Mouse (Mus musculus) fibroblast of lung, adult 2 months (primary cell): Measurements from ENCODE around the gene Iqcd.

Experiments
- DNase-seq: peaks from one replicate; pipeline ENCODE4 v3.0.0-alpha.2; 2011; ENCODE audit warnings: low read depth

Gene Iqcd

DNA sequence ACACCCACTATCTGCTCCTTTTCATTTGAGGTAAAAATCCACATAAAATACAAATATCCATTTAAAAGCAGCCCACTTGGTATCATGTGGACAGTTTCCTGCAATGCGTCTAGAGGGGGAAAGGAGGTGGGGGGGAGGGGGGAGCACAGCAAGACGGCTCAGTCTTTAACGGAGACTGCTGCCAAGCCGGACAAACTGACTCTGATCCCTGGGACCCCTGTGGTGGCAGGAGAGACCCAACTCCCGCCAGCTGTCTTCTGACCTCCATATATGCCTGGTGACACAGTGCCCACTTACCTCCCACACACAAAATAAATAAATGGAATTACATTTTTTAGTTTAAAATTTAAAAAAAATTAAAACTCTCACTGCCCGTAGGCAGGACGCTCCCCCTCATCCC, 14.7 kb downstream of the Iqcd start:
- no peak for DNase-seq

GRCm38 (mm10) chr5:120604839-120605238, 16.0 kb downstream of the Iqcd start:
- no peak for DNase-seq

- DNase-seq = no peak
These were observed 16.4 kb downstream of the Iqcd start for GRCm38 (mm10) chr5:120605241-120605661.

GRCm38 (mm10) chr5:120605688-120606087, 16.9 kb downstream of the Iqcd start:
- DNase-seq = peak; percentile 76

DNA sequence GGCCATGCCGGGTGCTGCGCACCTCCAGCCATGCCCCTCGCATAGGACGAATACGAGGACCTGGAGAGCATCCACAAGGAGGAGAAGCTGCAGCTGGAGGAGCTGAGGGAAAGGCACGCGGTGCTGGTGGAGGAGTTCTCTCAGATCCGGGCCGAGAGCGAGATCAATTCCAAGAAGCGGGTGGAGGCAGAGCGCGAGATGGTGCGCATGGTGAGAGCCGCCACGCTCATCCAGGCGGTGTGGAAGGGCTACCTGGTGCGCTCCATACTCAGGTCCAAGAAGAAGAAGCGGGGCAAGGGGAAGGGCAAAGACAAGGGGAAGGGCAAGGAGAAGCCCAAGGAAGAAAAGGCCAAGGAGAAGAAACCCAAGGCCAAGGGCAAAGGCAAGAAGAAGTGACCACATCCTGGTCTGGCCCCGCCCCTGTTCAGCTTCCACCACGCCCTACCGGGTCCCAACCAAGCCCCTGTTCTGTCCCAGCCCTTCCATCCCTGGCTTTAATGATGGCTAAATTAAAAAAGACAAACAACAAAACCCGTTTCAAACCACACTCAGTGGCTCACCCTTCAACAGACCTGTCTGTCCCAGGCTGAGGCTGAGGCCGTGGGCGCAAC, 17.9 kb downstream of the Iqcd start:
- DNase-seq = no peak

GRCm38 (mm10) chr5:120607335-120607734, 18.5 kb downstream of the Iqcd start:
- DNase-seq = no peak

DNA sequence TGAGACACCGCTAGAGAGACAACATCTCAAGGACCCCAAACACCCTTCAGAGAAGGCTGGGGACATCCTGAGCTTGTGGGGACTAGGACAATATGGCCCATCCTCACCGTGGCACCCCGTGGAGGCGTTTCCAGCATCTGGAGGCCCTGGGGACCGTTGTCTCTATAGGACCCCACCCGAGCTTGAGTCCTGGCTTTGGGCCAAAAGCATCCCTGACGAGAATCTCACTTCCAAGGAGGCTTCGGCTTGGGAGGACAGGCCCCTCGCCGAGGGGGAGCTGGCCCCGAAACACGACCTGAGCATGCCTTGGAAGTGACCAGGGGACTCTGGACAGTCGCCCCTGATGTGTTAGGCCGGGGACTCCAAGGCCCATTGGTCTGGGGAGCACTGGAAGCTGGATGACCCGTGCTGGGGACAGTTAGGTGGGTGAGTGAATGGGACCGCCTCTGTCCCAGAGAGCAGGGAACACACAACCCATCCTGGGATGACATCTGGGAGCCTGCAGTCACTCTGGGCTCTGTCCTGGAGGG, 20.5 kb downstream of the Iqcd start:
- no peak for DNase-seq

- no peak for DNase-seq
These were observed 22.1 kb downstream of the Iqcd start for GRCm38 (mm10) chr5:120610906-120611305.

- no peak for DNase-seq
These were observed 22.6 kb downstream of the Iqcd start for GRCm38 (mm10) chr5:120611416-120611815.

GRCm38 (mm10) chr5:120612442-120612821, 23.6 kb downstream of the Iqcd start, which contains the start of the genes Rita1 and Ddx54:
Rita1 (minus strand) TSS chr5:120612589.
Ddx54 (plus strand) TSS chr5:120612739.
- DNase-seq = no peak

- peak; percentile 99 for DNase-seq
These were observed 24.2 kb downstream of the Iqcd start for GRCm38 (mm10) chr5:120612822-120613604.

DNA sequence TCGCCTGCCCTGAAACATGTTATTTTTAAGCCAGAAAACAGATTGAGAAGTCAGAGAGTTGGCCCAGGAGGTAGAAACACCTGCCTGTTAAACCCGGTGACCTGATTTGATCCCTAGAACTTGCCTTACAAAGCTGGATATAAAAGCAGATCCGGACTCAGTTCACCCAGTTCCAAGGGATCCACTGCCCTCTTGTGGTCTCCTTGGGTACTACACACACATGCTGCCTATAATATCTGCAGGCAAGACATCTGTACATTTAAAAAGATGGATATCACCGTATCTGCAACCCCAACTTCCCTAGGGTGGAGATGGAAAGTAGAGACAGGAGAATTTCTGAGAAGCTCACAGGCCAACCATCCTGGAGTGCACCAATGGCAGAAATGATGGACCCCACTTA, 27.1 kb downstream of the Iqcd start:
- DNase-seq = no peak

DNA sequence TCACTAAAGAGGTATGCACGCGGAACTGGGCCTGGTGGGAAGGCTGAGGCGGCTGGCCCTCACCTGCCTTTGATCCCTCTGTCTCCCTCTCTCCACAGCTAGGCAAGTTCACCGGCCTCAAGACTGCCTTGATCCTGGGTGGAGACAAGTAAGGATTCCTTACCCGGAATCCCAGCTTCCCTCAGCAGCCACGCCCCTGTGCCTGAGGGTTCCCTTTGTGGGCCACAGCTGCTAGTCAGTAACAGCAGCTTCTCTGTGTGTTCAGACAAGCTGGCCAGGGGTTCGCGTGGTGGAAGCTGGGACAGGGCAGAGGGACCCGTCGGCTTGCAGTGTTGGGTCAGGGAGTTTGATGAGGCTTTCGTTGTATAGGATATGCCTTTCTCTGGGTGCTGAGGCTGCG, 30.0 kb downstream of the Iqcd start:
- DNase-seq = no peak

DNA sequence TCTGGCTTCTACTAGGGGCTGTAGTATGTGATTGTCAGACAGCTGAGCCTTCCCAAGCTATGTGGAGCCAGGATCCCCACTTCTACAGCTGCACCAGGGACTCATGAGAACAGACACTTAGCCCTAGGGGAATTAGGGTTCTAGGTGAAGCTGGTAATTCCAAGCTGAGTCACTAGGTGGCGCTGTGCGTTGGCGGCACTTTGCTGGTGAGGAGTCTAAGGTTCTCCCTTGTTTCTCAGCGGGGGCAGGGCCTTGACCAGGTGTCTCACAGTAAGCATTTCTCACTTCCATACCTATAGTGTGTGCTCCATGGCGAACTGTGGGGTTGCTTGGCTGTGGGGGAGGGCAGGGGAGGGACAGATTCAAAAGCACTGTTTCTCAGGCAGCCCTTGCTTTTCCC, 30.4 kb downstream of the Iqcd start:
- DNase-seq = no peak

- DNase-seq = no peak
These were observed 31.7 kb downstream of the Iqcd start for GRCm38 (mm10) chr5:120620375-120621077.

DNA sequence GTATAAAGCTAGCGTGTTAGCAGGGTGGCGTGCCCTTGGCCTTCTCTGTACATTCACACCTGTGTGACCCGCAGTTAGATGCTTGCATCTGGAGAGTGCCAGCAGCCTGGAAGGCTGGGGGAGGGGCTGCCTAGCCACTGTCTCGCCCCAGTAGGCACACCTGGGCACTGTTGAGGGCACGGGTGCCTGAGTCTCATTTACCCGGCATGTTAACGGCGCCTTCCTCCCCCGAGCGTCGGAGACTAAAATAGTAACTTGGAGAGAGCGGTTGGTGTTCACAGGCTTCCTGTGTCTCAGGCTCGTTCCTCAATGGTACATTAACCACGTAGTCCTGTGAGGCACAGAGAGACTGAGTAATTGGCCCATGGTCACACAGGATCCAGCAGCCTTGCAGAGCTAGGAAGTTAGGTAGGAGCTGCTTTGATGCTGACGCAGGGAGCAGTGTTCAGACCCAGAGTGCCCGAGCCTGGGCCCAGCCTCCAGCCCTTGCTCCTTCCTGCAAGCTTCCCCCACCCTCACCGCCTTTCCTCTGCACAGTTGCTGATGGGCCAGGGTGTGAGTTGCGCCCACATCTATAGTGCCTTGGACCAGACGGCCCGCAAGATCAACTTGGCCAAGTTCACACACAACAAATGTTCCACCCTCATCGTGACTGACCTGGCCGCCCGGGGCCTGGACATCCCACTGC, 32.4 kb downstream of the Iqcd start:
- DNase-seq = no peak

- DNase-seq = no peak
These were observed 33.0 kb downstream of the Iqcd start for GRCm38 (mm10) chr5:120621846-120622197.

DNA sequence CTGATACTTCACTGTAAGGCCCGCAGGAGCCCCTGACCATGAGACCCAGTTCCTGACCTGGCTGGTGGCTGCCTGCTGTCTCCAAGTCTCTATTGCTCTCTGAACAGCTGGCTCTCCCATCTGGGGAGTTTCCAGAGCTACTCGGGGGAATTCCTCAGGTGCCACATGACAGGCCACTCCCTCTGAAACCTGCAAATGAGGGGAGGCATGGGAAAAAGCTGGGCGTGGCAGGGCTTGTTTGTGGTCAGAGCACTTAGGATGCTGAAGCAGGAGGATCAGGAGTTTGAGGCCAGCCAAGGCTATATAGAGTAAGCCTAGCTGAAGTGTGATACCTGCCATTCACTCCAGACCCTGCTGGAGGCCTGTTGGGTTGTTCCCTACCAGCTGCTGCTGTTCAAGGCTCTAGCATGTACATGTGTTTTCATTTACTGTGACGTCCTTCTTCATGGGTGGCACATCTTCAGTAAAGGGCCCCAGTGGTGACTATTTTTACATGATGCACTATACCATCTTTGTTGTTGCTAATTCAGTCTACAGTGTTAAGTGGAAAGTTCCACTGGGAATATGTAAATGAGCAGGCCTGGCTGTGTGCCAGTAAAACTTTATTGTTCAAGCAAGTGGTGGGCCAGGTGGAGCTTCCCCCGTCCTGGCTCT, 33.5 kb downstream of the Iqcd start:
- no peak for DNase-seq

GRCm38 (mm10) chr5:120624427-120624826, 35.6 kb downstream of the Iqcd start:
- no peak for DNase-seq

DNA sequence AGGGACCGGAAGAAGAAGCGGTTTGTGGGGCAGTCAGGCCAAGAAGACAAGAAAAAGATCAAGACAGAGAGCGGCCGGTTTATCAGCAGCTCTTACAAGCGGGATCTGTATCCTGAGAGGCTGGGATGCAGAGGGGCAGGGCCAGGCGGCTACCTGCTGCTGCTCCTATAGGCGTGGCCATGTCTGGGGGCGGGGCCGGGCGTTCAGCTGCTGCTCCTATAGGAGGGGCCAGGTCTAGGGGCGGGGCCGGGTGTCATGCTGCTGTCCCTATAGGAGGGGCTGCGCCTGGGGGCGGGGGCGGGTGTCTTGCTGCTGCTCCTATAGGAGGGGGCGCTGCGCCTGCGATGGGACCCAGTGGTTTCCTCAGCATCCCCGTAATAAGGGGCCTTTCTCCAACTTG, 37.6 kb downstream of the Iqcd start:
- DNase-seq = no peak

GRCm38 (mm10) chr5:120627515-120628300, 38.9 kb downstream of the Iqcd start:
- no peak for DNase-seq
